Mouse (Mus musculus) kidney, embryonic 16.5 days (tissue): Measurements from ENCODE around the gene Yae1d1. TPM values are rescaled to one million over a fixed set of nuclear protein-coding genes. Genes with fewer than 3 reads are reported as not detected.
"Not testable (repeated sequence)": the region's sequence is repeated elsewhere in the genome, so short reads cannot be mapped to it uniquely, and the experiment has no call there.

Source experiments
- ATAC-seq: fragments of 200-750 bp; cut with Nextera tagmentation; 2 replicates; pipeline ENCODE4 v1.8.0; 2017; ENCODE audit warnings: moderate TSS enrichment; ENCODE audit not compliant: low FRiP score, low TSS enrichment
- H3K27ac ChIP-seq: fragments of 300-500 bp; sonication (generic); 2 replicates; pipeline ENCODE4 v1.5.1; 2014; ENCODE audit warnings: low read length
- H3K27me3 ChIP-seq: fragments of 300-500 bp; sonication (generic); 2 replicates; pipeline ENCODE4 v1.6.1; 2014; ENCODE audit warnings: low read length, control low read depth, mixed read lengths; ENCODE audit not compliant: insufficient read depth
- H3K36me3 ChIP-seq: fragments of 300-500 bp; sonication (generic); 2 replicates; pipeline ENCODE4 v1.6.1; 2014; ENCODE audit warnings: low read length, control low read depth, mixed read lengths; ENCODE audit not compliant: insufficient read depth
- H3K4me1 ChIP-seq: fragments of 300-500 bp; sonication (generic); 2 replicates; pipeline ENCODE4 v1.6.1; 2014; ENCODE audit warnings: low read length, control low read depth, mixed read lengths; ENCODE audit not compliant: insufficient read depth
- H3K4me2 ChIP-seq: fragments of 300-500 bp; sonication (generic); replicated peaks from 2 replicates; pipeline ENCODE4 v1.6.1; 2014; ENCODE audit warnings: low read depth, low read length
- H3K4me3 ChIP-seq: fragments of 300-500 bp; sonication (generic); 2 replicates; pipeline ENCODE4 v1.5.1; 2014; ENCODE audit warnings: mild to moderate bottlenecking, low read length
- H3K9ac ChIP-seq: fragments of 300-500 bp; sonication (generic); replicated peaks from 2 replicates; pipeline ENCODE4 v1.6.1; 2014; ENCODE audit warnings: low read length
- H3K9me3 ChIP-seq: fragments of 300-500 bp; sonication (generic); 2 replicates; pipeline ENCODE4 v1.6.1; 2016; ENCODE audit warnings: low read length, control low read depth
- WGBS: fragments of 180-500 bp; shearing (Covaris S2); extraction: QIAGEN DNeasy Blood & Tissue Kit; methylation state at CpG from one replicate; pipeline ENCODE4 v1.1.7; 2014; 5-methylcytosine and 5-hydroxymethylcytosine counted together
- polyA plus RNA-seq: library from polyadenylated mRNA; unstranded; fragments of >200 nt; fragmentation: Nextera tagmentation; extraction: Ambion mirVana; gene quantifications from 2 replicates; pipeline ENCODE4 v1.2.1, GENCODE M21; 2015

Yae1d1 gene
- polyA plus RNA-seq, 1 experiment from 2014 or later = 70.9 TPM

DNA sequence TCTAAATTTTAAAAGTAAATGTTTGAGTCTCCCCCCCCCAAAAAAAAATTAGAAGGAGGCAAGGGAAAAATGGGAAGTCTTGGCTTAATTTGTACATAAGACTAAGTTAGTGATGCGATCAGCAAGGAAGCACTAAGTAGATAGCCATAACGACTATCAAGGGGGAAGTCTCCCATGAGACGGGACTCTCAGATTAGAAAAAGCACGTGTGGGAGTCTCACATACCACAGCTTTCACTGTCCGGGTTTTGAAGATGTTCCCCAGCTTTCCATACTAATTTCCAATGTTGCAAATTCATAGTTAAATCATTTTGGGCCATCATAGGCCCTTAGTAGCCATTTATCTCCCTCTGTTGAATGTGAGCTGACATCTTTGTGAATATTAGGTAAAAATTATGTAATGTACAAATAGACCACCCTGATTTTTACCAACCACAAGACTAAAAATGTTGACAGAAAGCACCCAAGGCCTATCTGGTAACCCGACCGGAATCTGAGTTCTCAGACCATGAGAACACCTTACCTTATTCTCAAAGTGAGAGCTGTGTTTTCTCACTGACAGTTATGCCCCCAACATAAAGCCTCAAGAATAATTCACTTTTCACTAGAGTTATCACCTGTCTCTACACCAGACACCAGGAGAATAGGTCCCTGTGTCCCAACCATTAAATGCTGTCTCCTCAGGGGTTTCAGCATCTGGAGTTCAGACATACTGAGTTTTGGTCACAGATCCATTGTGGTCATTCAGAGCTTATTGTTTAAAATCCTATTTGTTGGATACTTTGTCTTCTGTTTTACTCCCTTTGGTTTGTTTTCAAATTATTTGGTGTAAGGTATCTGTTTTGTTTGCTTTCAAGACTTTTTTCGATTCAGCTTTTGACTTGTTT, 16.1 kb downstream of the Yae1d1 start:
- no peak for ATAC-seq
- H3K36me3 ChIP-seq = 0 out of 2 replicates have a peak, but pooled peaks cover 4% of the 10 kb centered on the region
- no peaks in the 10 kb centered on the region for H3K27me3 ChIP-seq
- no peak overlapping the region for H3K4me2 ChIP-seq
- H3K4me1 ChIP-seq = no peaks in the 10 kb centered on the region
- WGBS = 71% methylated on average over 8 of the region's 8 CpGs
- no peak overlapping the region for H3K4me3 ChIP-seq
- no peak overlapping the region for H3K27ac ChIP-seq
- no peak overlapping the region for H3K9ac ChIP-seq
- peaks cover 3% of the 10 kb centered on the region; the same call in 1 of the 2 replicates for H3K9me3 ChIP-seq

DNA sequence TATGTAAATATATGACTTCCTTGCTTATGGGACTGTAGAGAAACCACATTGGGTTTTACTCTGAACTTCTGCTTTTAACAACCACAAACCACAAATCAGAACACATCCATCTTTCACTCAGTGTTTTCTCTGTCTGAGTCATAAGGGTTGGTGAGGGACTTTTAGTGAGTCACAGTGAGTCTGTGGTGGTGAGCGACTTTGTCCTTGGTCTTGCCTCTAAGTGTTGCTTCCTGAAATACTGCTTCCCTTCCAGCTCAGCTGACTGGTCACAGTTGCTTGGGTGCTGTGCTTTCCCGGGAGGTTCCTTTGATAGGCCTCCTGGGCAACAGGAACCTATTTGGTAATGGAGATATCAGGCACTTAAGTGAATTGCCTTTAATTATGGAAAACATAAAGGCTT, 17.3 kb downstream of the Yae1d1 start:
- H3K9me3 ChIP-seq = peaks cover 3% of the 10 kb centered on the region; the same call in 1 of the 2 replicates
- WGBS = 16% methylated on average over 2 of the region's 2 CpGs
- no peak for ATAC-seq

DNA sequence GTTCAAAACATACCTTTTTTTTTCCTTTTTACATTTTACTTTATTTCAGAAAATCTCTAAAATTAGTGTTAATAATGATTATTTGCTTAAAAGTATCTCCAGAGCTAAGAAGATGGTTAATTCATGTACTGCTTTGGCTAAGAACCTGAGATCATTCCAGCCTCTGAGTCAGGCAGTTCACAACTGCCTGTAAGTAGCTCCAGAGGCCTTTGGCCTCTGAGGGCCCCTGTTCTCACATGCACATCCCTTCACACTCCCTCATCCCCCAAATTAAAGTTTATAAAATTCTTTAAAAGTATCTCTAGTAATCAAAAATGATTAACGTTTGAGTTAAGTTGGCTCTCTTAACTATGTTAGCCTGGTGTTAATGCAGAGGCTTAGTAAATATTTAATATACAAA, 17.7 kb downstream of the Yae1d1 start:
- no peak overlapping the region for H3K27ac ChIP-seq

More for the DNA sequence above, 17.3 kb downstream of the Yae1d1 start:
- Histone ChIP-seq H3K36me3 (no peaks in the 10 kb centered on the region), H3K4me1 (no peaks in the 10 kb centered on the region), H3K9ac (no peak overlapping the region), H3K4me3 (no peak overlapping the region), H3K4me2 (no peak overlapping the region), H3K27me3 (no peaks in the 10 kb centered on the region), H3K27ac (no peak overlapping the region)

DNA sequence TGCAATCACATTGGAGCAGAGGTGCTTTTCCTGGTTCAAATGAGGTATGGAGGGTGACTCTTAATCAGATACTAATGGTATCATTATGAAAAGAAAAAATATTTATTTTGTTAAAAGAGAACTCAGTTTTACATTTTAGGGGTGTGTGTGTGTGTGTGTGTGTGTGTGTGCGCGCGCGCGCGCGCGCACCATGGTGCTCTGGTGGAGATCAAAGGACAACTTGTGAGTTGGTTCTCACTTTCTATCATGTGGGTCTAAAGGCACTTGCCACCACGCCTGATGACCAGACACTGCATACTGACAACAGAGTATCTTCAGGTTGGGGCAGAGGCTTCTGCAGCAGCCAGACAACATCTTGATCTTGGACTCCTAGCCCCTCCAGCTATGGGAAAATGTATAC, 18.4 kb downstream of the Yae1d1 start:
- H3K36me3 ChIP-seq = no peaks in the 10 kb centered on the region
- no peaks in the 10 kb centered on the region for H3K27me3 ChIP-seq
- no peak overlapping the region for H3K27ac ChIP-seq
- no peak overlapping the region for H3K4me2 ChIP-seq
- H3K9me3 ChIP-seq = peaks cover 3% of the 10 kb centered on the region; the same call in 1 of the 2 replicates
- H3K9ac ChIP-seq = no peak overlapping the region
- H3K4me3 ChIP-seq = no peak overlapping the region
- 93% methylated on average over 9 of the region's 9 CpGs for WGBS
- no peaks in the 10 kb centered on the region for H3K4me1 ChIP-seq
- ATAC-seq = no peak

More for the DNA sequence above, 17.7 kb downstream of the Yae1d1 start:
- no peaks in the 10 kb centered on the region for H3K4me1 ChIP-seq
- no peak for ATAC-seq
- WGBS = 75% methylated on average over 1 of the region's 1 CpGs
- H3K9me3 ChIP-seq = peaks cover 3% of the 10 kb centered on the region; the same call in 1 of the 2 replicates
- H3K4me2 ChIP-seq = no peak overlapping the region
- H3K9ac ChIP-seq = no peak overlapping the region
- no peaks in the 10 kb centered on the region for H3K36me3 ChIP-seq
- H3K4me3 ChIP-seq = no peak overlapping the region
- no peaks in the 10 kb centered on the region for H3K27me3 ChIP-seq

DNA sequence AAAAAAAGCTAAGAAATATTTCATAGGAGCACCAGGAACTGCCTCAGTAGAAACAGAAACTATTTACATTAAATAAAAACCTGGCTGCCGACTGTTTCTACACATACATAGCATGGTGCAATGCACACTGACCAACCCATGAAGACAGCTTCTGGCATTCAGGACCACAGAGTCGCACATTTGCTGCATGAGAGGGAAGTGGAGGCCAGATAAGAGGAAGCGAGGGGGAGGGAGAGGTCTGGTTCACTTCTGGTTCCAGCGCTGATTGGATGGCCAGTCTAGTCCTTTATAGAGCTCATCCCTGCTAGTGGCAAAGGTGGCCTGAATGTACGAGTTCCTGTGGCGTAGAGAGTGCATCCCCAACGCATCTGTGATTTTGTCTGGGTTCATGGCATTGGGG, 32.5 kb downstream of the Yae1d1 start:
- no peak overlapping the region for H3K4me2 ChIP-seq
- no peaks in the 10 kb centered on the region for H3K4me1 ChIP-seq
- no peak overlapping the region for H3K4me3 ChIP-seq
- no peak overlapping the region for H3K9ac ChIP-seq
- 85% methylated on average over 7 of the region's 7 CpGs for WGBS
- no peaks in the 10 kb centered on the region for H3K36me3 ChIP-seq
- no peak overlapping the region for H3K27ac ChIP-seq
- ATAC-seq = no peak
- H3K27me3 ChIP-seq = no peaks in the 10 kb centered on the region
- no peaks in the 10 kb centered on the region for H3K9me3 ChIP-seq

DNA sequence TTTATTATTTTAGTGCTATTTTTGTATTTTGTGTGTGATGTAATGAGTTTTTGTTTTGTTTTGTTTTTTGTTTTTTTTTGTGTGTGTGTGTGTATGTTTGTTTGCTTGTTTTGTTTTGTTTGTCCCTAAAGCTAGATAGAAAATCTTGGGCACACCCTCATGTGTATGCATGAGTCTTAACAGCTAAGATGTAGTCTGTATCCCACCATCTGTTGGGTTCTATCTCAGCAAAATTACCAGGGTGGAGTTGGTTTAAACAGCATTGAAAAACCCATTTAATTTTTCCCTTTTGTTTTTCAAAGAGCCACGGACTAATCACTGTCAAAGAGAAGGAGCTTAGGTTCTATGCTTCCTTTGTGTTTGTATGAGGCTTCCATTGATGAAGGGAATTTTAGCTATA, 38.9 kb downstream of the Yae1d1 start:
- H3K27me3 ChIP-seq = no peaks in the 10 kb centered on the region
- H3K9ac ChIP-seq = no peak overlapping the region
- 71% methylated on average over 1 of the region's 1 CpGs for WGBS

DNA sequence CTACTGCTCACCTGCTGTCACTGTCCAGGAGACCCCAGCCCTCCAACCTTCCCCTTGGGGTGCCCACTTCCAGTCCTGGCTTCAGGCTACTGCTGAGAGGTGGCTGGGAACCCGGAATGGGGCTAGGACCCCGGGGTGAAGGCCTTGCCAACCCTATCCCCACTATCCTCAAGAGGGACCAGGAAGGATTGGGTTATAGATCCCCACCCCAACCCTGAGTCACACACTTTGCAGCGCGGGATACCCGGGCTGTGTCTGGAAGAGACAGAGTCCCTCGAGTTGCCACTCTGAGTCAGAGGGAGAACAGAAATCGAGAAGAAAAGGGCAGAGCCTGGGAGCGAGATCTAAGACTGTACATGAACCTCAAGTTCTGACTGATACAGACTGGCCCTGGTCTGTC, 42.6 kb downstream of the Yae1d1 start:
- not testable (repeated sequence) for ATAC-seq, H3K36me3 ChIP-seq, H3K4me3 ChIP-seq, H3K27ac ChIP-seq, H3K4me1 ChIP-seq, H3K4me2 ChIP-seq, H3K9me3 ChIP-seq, H3K27me3 ChIP-seq, H3K9ac ChIP-seq
- 88% methylated on average over 8 of the region's 8 CpGs for WGBS

More for the DNA sequence above, 38.9 kb downstream of the Yae1d1 start:
- no peaks in the 10 kb centered on the region for H3K4me1 ChIP-seq
- no peak overlapping the region for H3K27ac ChIP-seq
- ATAC-seq = no peak
- H3K36me3 ChIP-seq = no peaks in the 10 kb centered on the region
- H3K4me2 ChIP-seq = no peak overlapping the region
- no peak overlapping the region for H3K4me3 ChIP-seq
- no peaks in the 10 kb centered on the region for H3K9me3 ChIP-seq

DNA sequence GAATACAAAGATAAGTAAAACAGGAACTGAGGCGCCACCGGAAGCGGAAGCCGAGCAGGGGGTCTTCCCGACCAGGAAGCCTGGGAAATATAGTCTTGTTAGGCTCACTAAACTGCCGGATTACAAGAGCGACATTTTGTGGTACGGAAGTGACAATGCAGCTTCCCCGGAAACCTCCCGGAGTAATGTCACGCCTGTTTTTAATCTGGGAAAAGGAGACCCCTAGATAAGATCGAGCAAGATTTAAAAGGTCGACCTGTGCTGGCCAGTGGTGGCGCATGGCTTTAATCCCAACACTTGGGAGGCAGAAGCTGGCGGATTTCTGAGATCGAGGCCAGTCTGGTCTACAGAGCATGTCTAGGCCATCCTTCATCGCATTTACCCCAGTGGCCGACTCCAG, 43.6 kb downstream of the Yae1d1 start:
- Histone ChIP-seq H3K27me3 (no peaks in the 10 kb centered on the region), H3K9ac (no peak overlapping the region), H3K4me3 (no peak overlapping the region), H3K36me3 (no peaks in the 10 kb centered on the region), H3K4me2 (no peak overlapping the region), H3K27ac (no peak overlapping the region), H3K9me3 (no peaks in the 10 kb centered on the region), H3K4me1 (no peaks in the 10 kb centered on the region; the same call in 1 of the 2 replicates)
- WGBS = 79% methylated on average over 18 of the region's 18 CpGs
- no peak for ATAC-seq

DNA sequence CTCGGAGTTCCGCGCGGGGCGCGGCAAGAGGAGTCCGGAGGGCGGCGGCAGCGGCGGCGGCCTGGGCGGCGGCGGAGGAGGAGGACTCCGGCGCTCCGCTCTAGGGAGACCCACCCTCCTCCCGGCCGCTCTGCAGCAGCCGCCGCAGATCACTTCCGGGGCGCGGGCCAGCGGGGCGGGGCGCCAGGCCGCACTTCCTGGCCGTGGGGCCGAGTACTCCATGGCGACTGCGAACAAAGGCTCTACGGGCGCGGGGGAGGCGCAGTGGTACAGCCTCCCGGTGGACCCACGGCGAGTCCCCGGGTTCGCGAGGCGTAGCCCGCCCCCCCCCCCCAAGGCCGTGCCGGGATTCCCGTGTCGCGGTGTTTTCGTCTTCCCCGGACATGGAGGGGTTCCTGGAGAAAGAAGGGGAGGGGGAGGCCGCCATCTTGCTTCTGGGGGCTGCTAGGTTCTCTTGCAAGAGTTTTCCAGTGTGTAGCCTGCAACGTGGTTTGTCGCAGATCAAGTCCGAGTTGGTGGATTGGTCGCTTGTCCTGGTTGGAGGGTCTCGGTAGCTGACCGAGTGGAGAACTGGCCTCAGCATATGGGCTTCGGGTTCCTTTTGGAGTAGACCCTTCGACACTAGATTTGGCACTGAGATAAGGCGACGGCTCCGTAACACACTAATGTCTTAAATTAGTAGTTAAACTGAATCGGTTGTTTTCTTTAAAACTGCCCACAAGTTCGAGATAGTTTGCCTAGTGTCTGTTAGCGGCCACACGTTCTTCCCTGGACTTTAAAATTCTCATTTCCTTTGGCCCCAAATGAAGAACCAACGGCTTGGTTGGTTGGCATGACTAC, 48.9 kb downstream of the Yae1d1 start, which contains the start of gene Rala:
Gene Rala (minus strand): TSS at position 162 of the 840 bp plus-strand sequence.
- WGBS = 10% methylated on average over 55 of the region's 69 CpGs
- Histone ChIP-seq H3K9ac (peak within 1 kb of the TSS; percentile 96), H3K4me2 (peak within 1 kb of the TSS; percentile 81), H3K27me3 (no peaks in the 10 kb centered on the region), H3K4me3 (peak within 1 kb of the TSS; percentile 94), H3K27ac (peak within 1 kb of the TSS; percentile 92), H3K4me1 (peaks cover 7% of the 10 kb centered on the region), H3K9me3 (no peaks in the 10 kb centered on the region), H3K36me3 (no peaks in the 10 kb centered on the region; the same call in 1 of the 2 replicates)
- peak; percentile 99 for ATAC-seq
